Mouse (Mus musculus): ENCODE measurements at regions not wholly inside any gene's neighbourhood (a gene's known extent, or its start where the extent isn't known, plus 50 kb on each side); places are given as distances from the start of the nearest gene placed in this dataset.
"Not testable (repeated sequence)": the region's sequence is repeated elsewhere in the genome, so short reads cannot be mapped to it uniquely, and the experiment has no call there.

- Histone ChIP-seq H3K4me2 (ENCODE audit: low read depth, low read length) (no peak overlapping the region), H3K9me3 (ENCODE audit: control insufficient read depth, low read length) (no peaks in the 10 kb centered on the region), H3K4me3 (ENCODE audit: low read depth, low read length) (no peak overlapping the region), H3K27me3 (replicated peaks; ENCODE audit: control insufficient read depth, insufficient read depth, low read length) (no peaks in the 10 kb centered on the region), H3K27ac (replicated peaks; ENCODE audit: low read depth, low read length) (no peak overlapping the region), H3K9ac (ENCODE audit: low read depth, low read length) (no peak overlapping the region), H3K36me3 (ENCODE audit: control insufficient read depth, insufficient read depth, low read length) (no peaks in the 10 kb centered on the region), H3K4me1 (ENCODE audit: control insufficient read depth, insufficient read depth, low read length) (no peaks in the 10 kb centered on the region)
- DNase-seq (ENCODE audit: low spot score): peak; percentile 48
- no peak for ATAC-seq (ENCODE audit: low read depth)
Observed at GRCm38 (mm10) chr17:16665253-16665652, 398.7 kb upstream of the Zfp960 start.

DNA sequence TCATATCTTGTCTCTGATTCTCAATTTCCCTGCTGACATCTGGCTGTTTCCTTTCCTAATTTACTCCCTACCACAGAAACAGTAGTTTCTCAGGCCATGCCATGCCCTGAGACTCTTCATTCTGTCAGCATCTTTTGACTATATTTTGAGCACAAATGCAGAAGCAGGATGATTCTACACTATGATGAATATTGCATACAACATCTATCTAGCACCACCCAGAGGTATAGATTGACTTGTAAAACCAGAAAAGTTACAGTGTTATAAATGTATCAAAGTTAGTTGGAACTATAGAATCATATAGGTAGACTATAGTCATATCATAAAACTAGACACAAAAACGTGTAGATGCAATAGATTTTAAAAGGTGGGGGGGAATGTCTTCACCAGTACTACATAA, 396.3 kb upstream of the Zfp960 start:
- Histone ChIP-seq H3K4me2 (ENCODE audit: low read depth, low read length) (no peak overlapping the region), H3K9ac (ENCODE audit: low read depth, low read length) (no peak overlapping the region), H3K9me3 (ENCODE audit: control insufficient read depth, low read length) (no peaks in the 10 kb centered on the region), H3K27ac (replicated peaks; ENCODE audit: low read depth, low read length) (no peak overlapping the region), H3K27me3 (replicated peaks; ENCODE audit: control insufficient read depth, insufficient read depth, low read length) (no peaks in the 10 kb centered on the region), H3K4me3 (ENCODE audit: low read depth, low read length) (no peak overlapping the region), H3K36me3 (ENCODE audit: control insufficient read depth, insufficient read depth, low read length) (no peaks in the 10 kb centered on the region), H3K4me1 (ENCODE audit: control insufficient read depth, insufficient read depth, low read length) (no peaks in the 10 kb centered on the region)
- ATAC-seq (ENCODE audit: low read depth): no peak
- 66% methylated on average over 1 of the region's 1 CpGs for WGBS
- peak; percentile 17 for DNase-seq (ENCODE audit: low spot score)

DNA sequence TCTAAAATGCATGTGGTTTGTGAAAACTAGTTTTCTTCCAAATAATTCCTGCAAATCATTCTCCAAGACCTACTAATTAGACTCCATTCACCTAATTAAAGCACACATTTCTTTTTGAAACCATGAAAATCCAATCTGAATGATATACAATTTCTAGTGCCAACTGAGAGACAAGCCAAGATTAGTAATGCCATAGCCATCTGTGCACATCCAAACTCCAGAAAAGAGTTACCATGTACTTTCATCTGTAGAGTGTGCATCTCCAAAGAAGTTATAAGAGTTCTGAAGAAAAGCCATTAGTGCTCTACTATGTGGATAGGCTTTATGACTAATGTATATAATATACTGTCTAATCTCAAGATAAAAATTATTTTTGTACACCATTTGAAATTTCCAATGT, 359.7 kb upstream of the Zfp960 start:
- no peak for ATAC-seq (ENCODE audit: low read depth)

GRCm38 (mm10) chr17:16705890-16706289, 358.0 kb upstream of the Zfp960 start:
- 88% methylated on average over 1 of the region's 1 CpGs for WGBS
- ATAC-seq (ENCODE audit: low read depth): no peak
- Histone ChIP-seq H3K27ac (replicated peaks; ENCODE audit: low read depth, low read length) (no peak overlapping the region), H3K36me3 (ENCODE audit: control insufficient read depth, insufficient read depth, low read length) (no peaks in the 10 kb centered on the region), H3K27me3 (replicated peaks; ENCODE audit: control insufficient read depth, insufficient read depth, low read length) (no peaks in the 10 kb centered on the region), H3K9me3 (ENCODE audit: control insufficient read depth, low read length) (no peaks in the 10 kb centered on the region), H3K4me3 (ENCODE audit: low read depth, low read length) (no peak overlapping the region), H3K9ac (ENCODE audit: low read depth, low read length) (no peak overlapping the region), H3K4me2 (ENCODE audit: low read depth, low read length) (no peak overlapping the region), H3K4me1 (ENCODE audit: control insufficient read depth, insufficient read depth, low read length) (no peaks in the 10 kb centered on the region)
- no peak for DNase-seq (ENCODE audit: low spot score)

More for the DNA sequence above, 359.7 kb upstream of the Zfp960 start:
- no peak overlapping the region for H3K9ac ChIP-seq (ENCODE audit: low read depth, low read length)
- no peaks in the 10 kb centered on the region for H3K9me3 ChIP-seq (ENCODE audit: control insufficient read depth, low read length)
- no peak overlapping the region for H3K27ac ChIP-seq (replicated peaks; ENCODE audit: low read depth, low read length)
- no peaks in the 10 kb centered on the region for H3K27me3 ChIP-seq (replicated peaks; ENCODE audit: control insufficient read depth, insufficient read depth, low read length)
- H3K4me2 ChIP-seq (ENCODE audit: low read depth, low read length): no peak overlapping the region
- no peak overlapping the region for H3K4me3 ChIP-seq (ENCODE audit: low read depth, low read length)
- DNase-seq (ENCODE audit: low spot score): no peak
- H3K36me3 ChIP-seq (ENCODE audit: control insufficient read depth, insufficient read depth, low read length): no peaks in the 10 kb centered on the region
- no peaks in the 10 kb centered on the region for H3K4me1 ChIP-seq (ENCODE audit: control insufficient read depth, insufficient read depth, low read length)

DNA sequence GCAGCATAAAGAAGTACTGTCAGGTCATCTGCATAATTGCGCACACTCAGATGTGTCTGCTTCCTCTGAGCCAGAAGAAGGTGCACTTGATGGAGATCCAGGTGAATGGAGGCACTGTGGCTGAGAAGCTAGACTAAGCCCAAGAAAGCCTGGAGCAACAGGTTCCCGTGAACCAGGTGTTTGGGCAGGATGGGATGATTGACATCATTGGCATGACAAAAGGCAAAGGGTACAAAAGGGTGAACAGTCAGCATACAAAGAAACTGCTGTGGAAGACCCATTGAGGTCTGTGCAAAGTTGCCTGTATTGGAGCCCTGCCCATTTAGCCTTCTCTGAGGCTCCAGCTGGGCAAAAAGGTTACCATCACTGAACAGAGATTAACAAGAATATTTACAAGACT, 337.0 kb upstream of the Zfp960 start:
- no peaks in the 10 kb centered on the region for H3K27me3 ChIP-seq (replicated peaks; ENCODE audit: control insufficient read depth, insufficient read depth, low read length)
- no peak for DNase-seq (ENCODE audit: low spot score)
- H3K4me3 ChIP-seq (ENCODE audit: low read depth, low read length): no peak overlapping the region
- no peaks in the 10 kb centered on the region for H3K9me3 ChIP-seq (ENCODE audit: control insufficient read depth, low read length)
- no peaks in the 10 kb centered on the region for H3K4me1 ChIP-seq (ENCODE audit: control insufficient read depth, insufficient read depth, low read length)
- H3K4me2 ChIP-seq (ENCODE audit: low read depth, low read length): no peak overlapping the region
- no peaks in the 10 kb centered on the region for H3K36me3 ChIP-seq (ENCODE audit: control insufficient read depth, insufficient read depth, low read length)
- no peak for ATAC-seq (ENCODE audit: low read depth)
- 82% methylated on average over 2 of the region's 2 CpGs for WGBS
- H3K9ac ChIP-seq (ENCODE audit: low read depth, low read length): no peak overlapping the region
- no peak overlapping the region for H3K27ac ChIP-seq (replicated peaks; ENCODE audit: low read depth, low read length)

- no peaks in the 10 kb centered on the region for H3K4me1 ChIP-seq (ENCODE audit: control insufficient read depth, insufficient read depth, low read length)
- no peaks in the 10 kb centered on the region for H3K36me3 ChIP-seq (ENCODE audit: control insufficient read depth, insufficient read depth, low read length)
- no peak overlapping the region for H3K9ac ChIP-seq (ENCODE audit: low read depth, low read length)
- no peak overlapping the region for H3K4me3 ChIP-seq (ENCODE audit: low read depth, low read length)
- H3K4me2 ChIP-seq (ENCODE audit: low read depth, low read length): no peak overlapping the region
- no peaks in the 10 kb centered on the region for H3K9me3 ChIP-seq (ENCODE audit: control insufficient read depth, low read length)
- ATAC-seq (ENCODE audit: low read depth) (no peak; the same call in 1 of the 2 replicates), DNase-seq (ENCODE audit: low spot score) (no peak)
- H3K27me3 ChIP-seq (replicated peaks; ENCODE audit: control insufficient read depth, insufficient read depth, low read length): no peaks in the 10 kb centered on the region
- H3K27ac ChIP-seq (replicated peaks; ENCODE audit: low read depth, low read length): no peak overlapping the region
- WGBS: 70% methylated on average over 4 of the region's 4 CpGs
Observed at GRCm38 (mm10) chr17:16753090-16753489, 310.8 kb upstream of the Zfp960 start.

- DNase-seq (ENCODE audit: low spot score); H3K4me3 ChIP-seq (ENCODE audit: low read depth, low read length); H3K4me2 ChIP-seq (ENCODE audit: low read depth, low read length); H3K9ac ChIP-seq (ENCODE audit: low read depth, low read length); H3K27me3 ChIP-seq (replicated peaks; ENCODE audit: control insufficient read depth, insufficient read depth, low read length); H3K4me1 ChIP-seq (ENCODE audit: control insufficient read depth, insufficient read depth, low read length); ATAC-seq (ENCODE audit: low read depth); H3K9me3 ChIP-seq (ENCODE audit: control insufficient read depth, low read length); H3K27ac ChIP-seq (replicated peaks; ENCODE audit: low read depth, low read length); H3K36me3 ChIP-seq (ENCODE audit: control insufficient read depth, insufficient read depth, low read length): not testable (repeated sequence)
- 87% methylated on average over 7 of the region's 7 CpGs for WGBS
Observed at GRCm38 (mm10) chr17:16770587-16770986, 293.3 kb upstream of the Zfp960 start.

DNA sequence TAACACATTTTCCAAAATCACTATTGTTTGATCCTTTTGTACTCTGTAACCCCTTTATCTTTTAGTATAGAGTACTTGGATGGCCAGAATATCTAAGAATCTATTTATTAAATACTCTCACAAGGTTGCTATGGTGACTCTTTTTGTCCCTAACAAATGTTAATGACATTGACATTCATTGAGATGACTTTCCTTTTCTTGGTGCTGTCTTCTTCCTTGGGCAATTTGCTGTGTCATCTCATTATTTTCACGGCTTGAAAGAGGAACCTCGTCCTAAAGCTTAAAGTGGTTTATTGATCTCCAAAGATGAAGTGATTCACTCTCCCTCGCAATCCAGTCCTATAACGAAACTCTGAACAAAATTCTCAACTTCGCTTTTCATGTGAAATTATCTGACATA, 265.6 kb upstream of the Zfp960 start:
- Histone ChIP-seq H3K27me3 (replicated peaks; ENCODE audit: control insufficient read depth, insufficient read depth, low read length) (no peaks in the 10 kb centered on the region), H3K9ac (ENCODE audit: low read depth, low read length) (no peak overlapping the region), H3K4me1 (ENCODE audit: control insufficient read depth, insufficient read depth, low read length) (no peaks in the 10 kb centered on the region), H3K36me3 (ENCODE audit: control insufficient read depth, insufficient read depth, low read length) (no peaks in the 10 kb centered on the region), H3K4me3 (ENCODE audit: low read depth, low read length) (no peak overlapping the region), H3K27ac (replicated peaks; ENCODE audit: low read depth, low read length) (no peak overlapping the region), H3K9me3 (ENCODE audit: control insufficient read depth, low read length) (no peaks in the 10 kb centered on the region), H3K4me2 (ENCODE audit: low read depth, low read length) (no peak overlapping the region)
- ATAC-seq (ENCODE audit: low read depth) (no peak), DNase-seq (ENCODE audit: low spot score) (no peak)
- 84% methylated on average over 5 of the region's 5 CpGs for WGBS

DNA sequence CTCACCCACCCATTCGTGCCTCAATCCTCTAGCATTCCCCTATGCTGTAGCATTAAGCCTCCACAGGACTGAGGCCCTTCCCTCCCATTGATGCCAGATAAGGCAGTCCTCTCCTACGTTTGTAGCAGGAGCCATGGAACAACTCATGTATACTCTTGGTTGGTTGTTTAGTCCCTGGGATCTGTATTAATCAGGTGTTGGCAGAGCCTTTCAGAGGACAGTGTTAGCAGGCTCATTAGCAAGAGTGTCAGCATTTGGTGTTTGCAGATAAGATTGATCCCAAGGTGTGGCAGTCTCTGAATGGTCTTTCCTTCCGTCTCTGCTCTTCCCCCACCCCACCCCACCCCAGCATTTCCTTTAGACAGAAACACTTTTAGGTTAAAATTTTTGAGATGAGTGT, 258.9 kb upstream of the Zfp960 start:
- Histone ChIP-seq H3K36me3 (ENCODE audit: control insufficient read depth, insufficient read depth, low read length) (no peaks in the 10 kb centered on the region), H3K4me3 (ENCODE audit: low read depth, low read length) (no peak overlapping the region), H3K9me3 (ENCODE audit: control insufficient read depth, low read length) (no peaks in the 10 kb centered on the region), H3K4me2 (ENCODE audit: low read depth, low read length) (no peak overlapping the region), H3K4me1 (ENCODE audit: control insufficient read depth, insufficient read depth, low read length) (no peaks in the 10 kb centered on the region), H3K27ac (replicated peaks; ENCODE audit: low read depth, low read length) (no peak overlapping the region), H3K27me3 (replicated peaks; ENCODE audit: control insufficient read depth, insufficient read depth, low read length) (no peaks in the 10 kb centered on the region), H3K9ac (ENCODE audit: low read depth, low read length) (no peak overlapping the region)
- ATAC-seq (ENCODE audit: low read depth) (no peak), DNase-seq (ENCODE audit: low spot score) (no peak)
- 48% methylated on average over 3 of the region's 3 CpGs for WGBS
